Mouse (Mus musculus) brain, embryonic 14.5 days (tissue): ENCODE data around the gene Sufu.

Source experiments
- CTCF ChIP-seq: fragments of 200-500 bp; IDR thresholded peaks from 2 replicates; pipeline ENCODE4 v1.5.1; 2012; ENCODE audit warnings: inconsistent platforms, mild to moderate bottlenecking, moderate library complexity, borderline replicate concordance; ENCODE audit not compliant: insufficient read depth, insufficient read length; ENCODE audit errors: extremely low read depth
- POLR2A ChIP-seq: fragments of 200-500 bp; IDR thresholded peaks from 2 replicates; pipeline ENCODE4 v1.6.1; 2012; ENCODE audit warnings: mild to moderate bottlenecking, inconsistent platforms, borderline replicate concordance; ENCODE audit not compliant: poor library complexity, insufficient read depth, insufficient read length, severe bottlenecking; ENCODE audit errors: extremely low read depth

DNA sequence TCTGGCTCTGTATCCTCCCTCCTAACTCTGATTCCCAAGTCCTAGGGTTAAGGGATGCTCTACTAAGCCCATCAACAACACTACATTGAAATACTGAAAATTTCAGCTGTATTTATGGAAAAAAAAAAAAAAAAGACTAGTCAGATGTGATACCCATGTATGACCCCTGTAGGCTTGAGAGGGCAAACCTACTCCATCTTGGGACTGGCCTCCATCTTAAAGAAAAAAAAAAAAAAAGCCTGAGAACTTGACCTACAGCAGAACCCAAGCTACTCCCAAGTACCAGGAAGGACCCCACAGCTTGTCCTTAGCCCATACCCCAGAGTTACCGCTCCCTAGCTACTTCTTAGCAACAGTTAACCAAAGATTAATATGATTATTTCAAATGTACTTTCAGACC, 49.5 kb upstream of the Sufu start:
- TF ChIP-seq POLR2A = no peak
- no peak for TF ChIP-seq CTCF
